Mouse (Mus musculus) right cerebral cortex, postnatal 36 days (tissue): ENCODE measurements around the gene Rnf39.

Experiments used
- DNase-seq, 2 experiments: peaks; one replicate each; pipeline ENCODE4 v3.0.0; 2022; ENCODE audit warnings: low spot score in 2 of 2, mixed read lengths in 1 of 2

The Rnf39 gene

GRCm38 (mm10) chr17:36938056-36938455 lies 4.7 kb upstream of the Rnf39 start:
- DNase-seq: no peak

- DNase-seq: peak in 1 of 2 experiments; percentile 67
Measured at GRCm38 (mm10) chr17:36942391-36942790, 327 bp upstream of the Rnf39 start.

GRCm38 (mm10) chr17:36943691-36944090 lies 973 bp downstream of the Rnf39 start:
- DNase-seq: no peak

- no peak for DNase-seq
Measured at GRCm38 (mm10) chr17:36944121-36944775, 1.5 kb downstream of the Rnf39 start.

GRCm38 (mm10) chr17:36947051-36947819 lies 4.5 kb downstream of the Rnf39 start:
- peak in 1 of 2 experiments; percentile 55 for DNase-seq

GRCm38 (mm10) chr17:36948286-36948685 lies 5.6 kb downstream of the Rnf39 start:
- DNase-seq: no peak

- DNase-seq: no peak
Measured at GRCm38 (mm10) chr17:36949265-36949664, 6.5 kb downstream of the Rnf39 start.

GRCm38 (mm10) chr17:36950981-36951947 lies 8.5 kb downstream of the Rnf39 start, which contains the start of gene Ppp1r11:
TSS of gene Ppp1r11 (minus strand) at chr17:36951741.
- peak; percentile 94 to 97 for DNase-seq

GRCm38 (mm10) chr17:36952631-36953030 lies 9.9 kb downstream of the Rnf39 start:
- DNase-seq: no peak

- no peak for DNase-seq
Measured at GRCm38 (mm10) chr17:36953062-36953461, 10.3 kb downstream of the Rnf39 start.

- peak; percentile 94 to 96 for DNase-seq
Measured at GRCm38 (mm10) chr17:36957999-36958743, 15.5 kb downstream of the Rnf39 start, which contains the start of the genes Znrd1 and Znrd1as. TSS of gene Znrd1 (minus strand) at chr17:36958559. TSS of gene Znrd1as (plus strand) at chr17:36958592.

GRCm38 (mm10) chr17:36958884-36959283 lies 16.2 kb downstream of the Rnf39 start:
- no peak for DNase-seq

GRCm38 (mm10) chr17:36961125-36961524 lies 18.4 kb downstream of the Rnf39 start:
- DNase-seq: no peak

- no peak for DNase-seq
Measured at GRCm38 (mm10) chr17:36966875-36967274, 24.2 kb downstream of the Rnf39 start.

GRCm38 (mm10) chr17:36970316-36970890 lies 27.7 kb downstream of the Rnf39 start:
- DNase-seq: no peak

GRCm38 (mm10) chr17:36971172-36971850 lies 28.6 kb downstream of the Rnf39 start:
- DNase-seq: no peak

GRCm38 (mm10) chr17:36972791-36973190 lies 30.1 kb downstream of the Rnf39 start:
- DNase-seq: no peak

GRCm38 (mm10) chr17:36973271-36973787 lies 30.6 kb downstream of the Rnf39 start:
- DNase-seq: no peak

- DNase-seq: peak; percentile 34 to 56
Measured at GRCm38 (mm10) chr17:36981221-36981813, 38.6 kb downstream of the Rnf39 start, which contains the start of gene 2410137M14Rik. TSS of gene 2410137M14Rik (minus strand) at chr17:36981237.
